Mouse (Mus musculus): ENCODE measurements around the gene Fbxo44.

Gene Fbxo44

GRCm38 (mm10) chr4:148165551-148165950, 5.3 kb upstream of the Fbxo44 start:
- no peak for DNase-seq (ENCODE audit: low spot score)

- DNase-seq (ENCODE audit: low spot score) = no peak
Observed at GRCm38 (mm10) chr4:148164461-148164860, 4.2 kb upstream of the Fbxo44 start.

- DNase-seq (ENCODE audit: low spot score) = peak; percentile 83
Observed at GRCm38 (mm10) chr4:148164002-148164439, 3.7 kb upstream of the Fbxo44 start.

GRCm38 (mm10) chr4:148159544-148160435, 492 bp downstream of the Fbxo44 start:
- peak; percentile 98 for DNase-seq (ENCODE audit: low spot score)

- peak; percentile 72 for DNase-seq (ENCODE audit: low spot score)
Observed at GRCm38 (mm10) chr4:148158436-148159348, 1.6 kb downstream of the Fbxo44 start.

- peak; percentile 61 for DNase-seq (ENCODE audit: low spot score)
Observed at GRCm38 (mm10) chr4:148154982-148155381, 5.3 kb downstream of the Fbxo44 start.

- no peak for DNase-seq (ENCODE audit: low spot score)
Observed at GRCm38 (mm10) chr4:148154006-148154405, 6.3 kb downstream of the Fbxo44 start.

- no peak for DNase-seq (ENCODE audit: low spot score)
Observed at GRCm38 (mm10) chr4:148152547-148152946, 7.7 kb downstream of the Fbxo44 start.

GRCm38 (mm10) chr4:148151267-148152168, 8.8 kb downstream of the Fbxo44 start, which contains the start of gene Fbxo6:
TSS of gene Fbxo6 (minus strand) at chr4:148152140.
- DNase-seq (ENCODE audit: low spot score) = peak; percentile 92

- DNase-seq (ENCODE audit: low spot score) = no peak
Observed at GRCm38 (mm10) chr4:148150953-148151266, 9.4 kb downstream of the Fbxo44 start.

GRCm38 (mm10) chr4:148150242-148150641, 10.0 kb downstream of the Fbxo44 start:
- no peak for DNase-seq (ENCODE audit: low spot score)

- no peak for DNase-seq (ENCODE audit: low spot score)
Observed at GRCm38 (mm10) chr4:148149540-148149939, 10.7 kb downstream of the Fbxo44 start.

GRCm38 (mm10) chr4:148147714-148148113, 12.6 kb downstream of the Fbxo44 start:
- DNase-seq (ENCODE audit: low spot score) = no peak

- no peak for DNase-seq (ENCODE audit: low spot score)
Observed at GRCm38 (mm10) chr4:148143721-148144120, 16.6 kb downstream of the Fbxo44 start.

GRCm38 (mm10) chr4:148140098-148141011, 19.9 kb downstream of the Fbxo44 start:
- peak; percentile 95 for DNase-seq (ENCODE audit: low spot score)

- DNase-seq (ENCODE audit: low spot score) = no peak
Observed at GRCm38 (mm10) chr4:148139767-148140097, 20.6 kb downstream of the Fbxo44 start.

- no peak for DNase-seq (ENCODE audit: low spot score)
Observed at GRCm38 (mm10) chr4:148137503-148137902, 22.8 kb downstream of the Fbxo44 start.

GRCm38 (mm10) chr4:148134988-148135387, 25.3 kb downstream of the Fbxo44 start:
- DNase-seq (ENCODE audit: low spot score) = no peak

GRCm38 (mm10) chr4:148131497-148132081, 28.7 kb downstream of the Fbxo44 start:
- DNase-seq (ENCODE audit: low spot score) = peak; percentile 87
